Mouse (Mus musculus) neural tube, embryonic 14.5 days (tissue): ENCODE data around the gene Art4. TPM values are rescaled to one million over a fixed set of nuclear protein-coding genes. Genes with fewer than 3 reads are reported as not detected.

Experiments
- ATAC-seq: fragments of 200-750 bp; cut with Nextera tagmentation; 2 replicates; pipeline ENCODE4 v1.8.0; 2017; ENCODE audit warnings: low read depth, mild to moderate bottlenecking, moderate TSS enrichment, moderate library complexity
- H3K27ac ChIP-seq: fragments of 300-500 bp; sonication (generic); 2 replicates; pipeline ENCODE4 v1.5.1; 2014; ENCODE audit warnings: low read depth, mild to moderate bottlenecking, control low read depth, low read length, moderate library complexity, mixed read lengths
- H3K27me3 ChIP-seq: fragments of 300-500 bp; sonication (generic); 2 replicates; pipeline ENCODE4 v1.6.1; 2014; ENCODE audit warnings: low read length; ENCODE audit not compliant: control insufficient read depth, insufficient read depth
- H3K36me3 ChIP-seq: fragments of 300-500 bp; sonication (generic); 2 replicates; pipeline ENCODE4 v1.6.1; 2014; ENCODE audit warnings: low read length, mixed read lengths; ENCODE audit not compliant: control insufficient read depth, insufficient read depth
- H3K4me1 ChIP-seq: fragments of 300-500 bp; sonication (generic); 2 replicates; pipeline ENCODE4 v1.6.1; 2014; ENCODE audit warnings: low read length; ENCODE audit not compliant: control insufficient read depth, insufficient read depth
- H3K4me2 ChIP-seq: fragments of 300-500 bp; sonication (generic); 2 replicates; pipeline ENCODE4 v1.6.1; 2014; ENCODE audit warnings: mild to moderate bottlenecking, low read depth, low read length, control low read depth
- H3K4me3 ChIP-seq: fragments of 300-500 bp; sonication (generic); 2 replicates; pipeline ENCODE4 v1.5.1; 2014; ENCODE audit warnings: low read depth, low read length, control low read depth, mixed read lengths
- H3K9ac ChIP-seq: fragments of 300-500 bp; sonication (generic); replicated peaks from 2 replicates; pipeline ENCODE4 v1.6.1; 2014; ENCODE audit warnings: low read depth, mild to moderate bottlenecking, control low read depth, low read length, mixed read lengths
- H3K9me3 ChIP-seq: fragments of 300-500 bp; sonication (generic); 2 replicates; pipeline ENCODE4 v1.6.1; 2016; ENCODE audit warnings: low read length; ENCODE audit not compliant: control insufficient read depth
- WGBS: fragments of 180-500 bp; shearing (Covaris S2); extraction: QIAGEN DNeasy Blood & Tissue Kit; methylation state at CpG from one replicate; pipeline ENCODE4 v1.1.7; 2014; 5-methylcytosine and 5-hydroxymethylcytosine counted together
- polyA plus RNA-seq: library from polyadenylated mRNA; unstranded; fragments of >200 nt; fragmentation: Nextera tagmentation; extraction: Ambion mirVana; gene quantifications from 2 replicates; pipeline ENCODE4 v1.2.1, GENCODE M21; 2014

The Art4 gene
- polyA plus RNA-seq, 1 experiment from 2014 or later, result not detected

GRCm38 (mm10) chr6:136881678-136882077 lies 24.1 kb upstream of the Art4 start:
- 79% methylated on average over 8 of the region's 8 CpGs for WGBS
- Histone ChIP-seq H3K36me3 (no peaks in the 10 kb centered on the region), H3K4me2 (no peak overlapping the region), H3K4me1 (no peaks in the 10 kb centered on the region), H3K4me3 (no peak overlapping the region), H3K9me3 (no peaks in the 10 kb centered on the region), H3K9ac (no peak overlapping the region), H3K27ac (no peak overlapping the region), H3K27me3 (no peaks in the 10 kb centered on the region)
- ATAC-seq, result no peak

GRCm38 (mm10) chr6:136875670-136876069 lies 18.1 kb upstream of the Art4 start, which contains the start of gene Mgp:
Mgp (minus strand) TSS chr6:136875823.
- no peaks in the 10 kb centered on the region for H3K4me1 ChIP-seq
- no peak within 1 kb of the TSS for H3K4me3 ChIP-seq
- no peak within 1 kb of the TSS for H3K27ac ChIP-seq
- H3K27me3 ChIP-seq, result no peaks in the 10 kb centered on the region
- no peak within 1 kb of the TSS for H3K9ac ChIP-seq
- H3K36me3 ChIP-seq, result no peaks in the 10 kb centered on the region
- H3K4me2 ChIP-seq, result no peak within 1 kb of the TSS; the same call in 1 of the 2 replicates
- WGBS, result 57% methylated on average over 9 of the region's 9 CpGs
- H3K9me3 ChIP-seq, result no peaks in the 10 kb centered on the region
- ATAC-seq, result no peak

GRCm38 (mm10) chr6:136874599-136874998 lies 17.1 kb upstream of the Art4 start:
- Histone ChIP-seq H3K36me3 (no peaks in the 10 kb centered on the region), H3K27me3 (no peaks in the 10 kb centered on the region), H3K4me2 (no peak overlapping the region), H3K9me3 (no peaks in the 10 kb centered on the region), H3K9ac (no peak overlapping the region), H3K27ac (no peak overlapping the region), H3K4me1 (no peaks in the 10 kb centered on the region), H3K4me3 (no peak overlapping the region)
- WGBS, result 46% methylated on average over 8 of the region's 8 CpGs
- no peak for ATAC-seq

GRCm38 (mm10) chr6:136868921-136869320 lies 11.4 kb upstream of the Art4 start:
- no peaks in the 10 kb centered on the region for H3K9me3 ChIP-seq
- H3K27me3 ChIP-seq, result no peaks in the 10 kb centered on the region
- WGBS, result 82% methylated on average over 5 of the region's 5 CpGs
- no peak overlapping the region for H3K4me2 ChIP-seq
- ATAC-seq, result no peak
- H3K9ac ChIP-seq, result no peak overlapping the region
- no peak overlapping the region for H3K4me3 ChIP-seq
- no peaks in the 10 kb centered on the region for H3K36me3 ChIP-seq
- no peak overlapping the region for H3K27ac ChIP-seq
- no peaks in the 10 kb centered on the region for H3K4me1 ChIP-seq

- Histone ChIP-seq H3K4me3 (no peak overlapping the region), H3K9me3 (no peaks in the 10 kb centered on the region), H3K4me1 (no peaks in the 10 kb centered on the region), H3K36me3 (no peaks in the 10 kb centered on the region), H3K4me2 (no peak overlapping the region), H3K27me3 (no peaks in the 10 kb centered on the region), H3K27ac (no peak overlapping the region), H3K9ac (no peak overlapping the region)
- WGBS, result 68% methylated on average over 4 of the region's 4 CpGs
- no peak for ATAC-seq
Measured at GRCm38 (mm10) chr6:136866150-136866549, 8.6 kb upstream of the Art4 start.

- H3K27me3 ChIP-seq, result no peaks in the 10 kb centered on the region
- no peaks in the 10 kb centered on the region for H3K4me1 ChIP-seq
- H3K9me3 ChIP-seq, result no peaks in the 10 kb centered on the region
- no peak overlapping the region for H3K9ac ChIP-seq
- no peak overlapping the region for H3K4me3 ChIP-seq
- H3K36me3 ChIP-seq, result no peaks in the 10 kb centered on the region
- 90% methylated on average over 5 of the region's 5 CpGs for WGBS
- no peak for ATAC-seq
- no peak overlapping the region for H3K4me2 ChIP-seq
- no peak overlapping the region for H3K27ac ChIP-seq
Measured at GRCm38 (mm10) chr6:136865360-136865759, 7.8 kb upstream of the Art4 start.

GRCm38 (mm10) chr6:136861020-136861419 lies 3.5 kb upstream of the Art4 start:
- Histone ChIP-seq H3K4me1 (no peaks in the 10 kb centered on the region), H3K27ac (no peak overlapping the region), H3K9me3 (no peaks in the 10 kb centered on the region), H3K36me3 (no peaks in the 10 kb centered on the region), H3K9ac (no peak overlapping the region), H3K4me3 (no peak overlapping the region), H3K4me2 (no peak overlapping the region), H3K27me3 (no peaks in the 10 kb centered on the region)
- no peak for ATAC-seq
- WGBS, result 50% methylated on average over 9 of the region's 9 CpGs

GRCm38 (mm10) chr6:136858420-136858819 lies 887 bp upstream of the Art4 start:
- Histone ChIP-seq H3K4me3 (no peak overlapping the region), H3K4me1 (no peaks in the 10 kb centered on the region), H3K27ac (no peak overlapping the region), H3K9ac (no peak overlapping the region), H3K27me3 (no peaks in the 10 kb centered on the region), H3K36me3 (no peaks in the 10 kb centered on the region), H3K4me2 (no peak overlapping the region), H3K9me3 (no peaks in the 10 kb centered on the region)
- ATAC-seq, result no peak
- 82% methylated on average over 8 of the region's 8 CpGs for WGBS

GRCm38 (mm10) chr6:136857873-136858260 lies 334 bp upstream of the Art4 start:
- H3K4me3 ChIP-seq, result no peak overlapping the region
- no peak for ATAC-seq
- H3K9me3 ChIP-seq, result no peaks in the 10 kb centered on the region
- no peak overlapping the region for H3K27ac ChIP-seq
- 62% methylated on average over 11 of the region's 11 CpGs for WGBS
- no peaks in the 10 kb centered on the region for H3K4me1 ChIP-seq
- H3K27me3 ChIP-seq, result no peaks in the 10 kb centered on the region
- H3K4me2 ChIP-seq, result no peak overlapping the region
- H3K36me3 ChIP-seq, result no peaks in the 10 kb centered on the region
- no peak overlapping the region for H3K9ac ChIP-seq
